Mouse (Mus musculus) limb, embryonic 11.5 days (tissue): ENCODE data around the gene Cdh5. TPM values are rescaled to one million over a fixed set of nuclear protein-coding genes. Genes with fewer than 3 reads are reported as not detected.
"Not testable (repeated sequence)": the region's sequence is repeated elsewhere in the genome, so short reads cannot be mapped to it uniquely, and the experiment has no call there.

Experiments
- ATAC-seq: fragments of 200-750 bp; cut with Nextera tagmentation; 2 replicates; pipeline ENCODE4 v1.8.0; 2017; ENCODE audit warnings: low read depth; ENCODE audit not compliant: insufficient number of reproducible peaks, low FRiP score, low TSS enrichment
- DNase-seq: peaks from one replicate; pipeline ENCODE4 v3.0.0-alpha.2; 2015; ENCODE audit warnings: low spot score
- H3K27ac ChIP-seq: fragments of 300-500 bp; sonication (generic); replicated peaks from 2 replicates; pipeline ENCODE4 v1.5.1; 2014; ENCODE audit warnings: low read depth, mild to moderate bottlenecking, low read length
- H3K27me3 ChIP-seq: fragments of 300-500 bp; sonication (generic); 2 replicates; pipeline ENCODE4 v1.6.1; 2014; ENCODE audit warnings: mild to moderate bottlenecking, low read length, mixed read lengths; ENCODE audit not compliant: control insufficient read depth, insufficient read depth
- H3K36me3 ChIP-seq: fragments of 300-500 bp; sonication (generic); 2 replicates; pipeline ENCODE4 v1.6.1; 2014; ENCODE audit warnings: mild to moderate bottlenecking, low read length, moderate library complexity, mixed read lengths; ENCODE audit not compliant: control insufficient read depth, insufficient read depth
- H3K4me1 ChIP-seq: fragments of 300-500 bp; sonication (generic); 2 replicates; pipeline ENCODE4 v1.6.1; 2014; ENCODE audit warnings: low read length, mixed read lengths; ENCODE audit not compliant: control insufficient read depth, insufficient read depth
- H3K4me2 ChIP-seq: fragments of 300-500 bp; sonication (generic); 2 replicates; pipeline ENCODE4 v1.6.1; 2014; ENCODE audit warnings: low read depth, mild to moderate bottlenecking, moderate library complexity; ENCODE audit not compliant: severe bottlenecking
- H3K4me3 ChIP-seq: fragments of 300-500 bp; sonication (generic); 2 replicates; pipeline ENCODE4 v1.5.1; 2014; ENCODE audit warnings: low read depth, low read length
- H3K9ac ChIP-seq: fragments of 300-500 bp; sonication (generic); 2 replicates; pipeline ENCODE4 v1.6.1; 2014; ENCODE audit warnings: mild to moderate bottlenecking, low read length
- H3K9me3 ChIP-seq: fragments of 300-500 bp; sonication (generic); 2 replicates; pipeline ENCODE4 v1.6.1; 2016; ENCODE audit warnings: low read length; ENCODE audit not compliant: control insufficient read depth
- WGBS: fragments of 180-500 bp; shearing (Covaris S2); extraction: QIAGEN DNeasy Blood & Tissue Kit; methylation state at CpG from one replicate; pipeline ENCODE4 v1.1.7; 2014; 5-methylcytosine and 5-hydroxymethylcytosine counted together
- polyA plus RNA-seq: library from polyadenylated mRNA; unstranded; fragments of >200 nt; fragmentation: Nextera tagmentation; extraction: Ambion mirVana; gene quantifications from 2 replicates; pipeline ENCODE4 v1.2.1, GENCODE M21; 2014

Cdh5 gene
- polyA plus RNA-seq, 1 experiment from 2014 or later = 22.4 TPM

GRCm38 (mm10) chr8:104068421-104069035 is 32.9 kb upstream of the Cdh5 start:
- Histone ChIP-seq H3K27me3 (no peaks in the 10 kb centered on the region), H3K27ac (no peak overlapping the region), H3K4me1 (no peaks in the 10 kb centered on the region), H3K9me3 (no peaks in the 10 kb centered on the region), H3K4me3 (no peak overlapping the region), H3K4me2 (no peak overlapping the region), H3K9ac (no peak overlapping the region), H3K36me3 (no peaks in the 10 kb centered on the region)
- 71% methylated on average over 15 of the region's 15 CpGs for WGBS
- ATAC-seq (no peak), DNase-seq (no peak)

GRCm38 (mm10) chr8:104070201-104070865 is 31.1 kb upstream of the Cdh5 start:
- H3K4me3 ChIP-seq, H3K27me3 ChIP-seq, ATAC-seq, H3K9me3 ChIP-seq, H3K27ac ChIP-seq, H3K9ac ChIP-seq, DNase-seq, H3K4me2 ChIP-seq, H3K4me1 ChIP-seq, H3K36me3 ChIP-seq: not testable (repeated sequence)
- 59% methylated on average over 9 of the region's 9 CpGs for WGBS

GRCm38 (mm10) chr8:104070949-104071348 is 30.5 kb upstream of the Cdh5 start:
- Histone ChIP-seq H3K27me3 (no peaks in the 10 kb centered on the region), H3K36me3 (no peaks in the 10 kb centered on the region), H3K9ac (no peak overlapping the region), H3K4me2 (no peak overlapping the region), H3K27ac (no peak overlapping the region), H3K4me3 (no peak overlapping the region), H3K4me1 (no peaks in the 10 kb centered on the region), H3K9me3 (no peaks in the 10 kb centered on the region)
- ATAC-seq = no peak
- no peak for DNase-seq
- 94% methylated on average over 10 of the region's 10 CpGs for WGBS

GRCm38 (mm10) chr8:104075079-104075478 is 26.3 kb upstream of the Cdh5 start:
- no peak for ATAC-seq
- Histone ChIP-seq H3K4me3 (no peak overlapping the region), H3K4me1 (no peaks in the 10 kb centered on the region), H3K9me3 (no peaks in the 10 kb centered on the region), H3K27ac (no peak overlapping the region), H3K4me2 (no peak overlapping the region), H3K9ac (no peak overlapping the region), H3K36me3 (no peaks in the 10 kb centered on the region), H3K27me3 (no peaks in the 10 kb centered on the region)
- 87% methylated on average over 6 of the region's 6 CpGs for WGBS
- DNase-seq = no peak

GRCm38 (mm10) chr8:104076541-104077412 is 24.6 kb upstream of the Cdh5 start:
- Histone ChIP-seq H3K27ac (no peak overlapping the region), H3K9me3 (no peaks in the 10 kb centered on the region), H3K27me3 (no peaks in the 10 kb centered on the region), H3K4me1 (no peaks in the 10 kb centered on the region), H3K36me3 (no peaks in the 10 kb centered on the region), H3K9ac (no peak overlapping the region), H3K4me2 (no peak overlapping the region), H3K4me3 (no peak overlapping the region)
- DNase-seq (no peak), ATAC-seq (no peak)
- 36% methylated on average over 8 of the region's 8 CpGs for WGBS

GRCm38 (mm10) chr8:104078091-104078490 is 23.3 kb upstream of the Cdh5 start:
- WGBS = 77% methylated on average over 7 of the region's 7 CpGs
- Histone ChIP-seq H3K4me2 (no peak overlapping the region), H3K27ac (no peak overlapping the region), H3K36me3 (no peaks in the 10 kb centered on the region), H3K9me3 (no peaks in the 10 kb centered on the region), H3K4me3 (no peak overlapping the region), H3K9ac (no peak overlapping the region), H3K27me3 (no peaks in the 10 kb centered on the region), H3K4me1 (no peaks in the 10 kb centered on the region)
- DNase-seq = no peak
- ATAC-seq = no peak

GRCm38 (mm10) chr8:104085281-104085680 is 16.1 kb upstream of the Cdh5 start:
- no peak for DNase-seq
- no peaks in the 10 kb centered on the region for H3K9me3 ChIP-seq
- H3K27me3 ChIP-seq = no peaks in the 10 kb centered on the region
- WGBS = 76% methylated on average over 10 of the region's 10 CpGs
- no peaks in the 10 kb centered on the region for H3K36me3 ChIP-seq
- H3K27ac ChIP-seq = no peak overlapping the region
- H3K4me2 ChIP-seq = no peak overlapping the region
- H3K4me3 ChIP-seq = no peak overlapping the region
- H3K9ac ChIP-seq = no peak overlapping the region
- H3K4me1 ChIP-seq = no peaks in the 10 kb centered on the region
- no peak for ATAC-seq

GRCm38 (mm10) chr8:104086615-104087014 is 14.8 kb upstream of the Cdh5 start:
- Histone ChIP-seq H3K4me3 (no peak overlapping the region), H3K4me2 (no peak overlapping the region), H3K9ac (no peak overlapping the region), H3K36me3 (no peaks in the 10 kb centered on the region), H3K4me1 (no peaks in the 10 kb centered on the region), H3K9me3 (no peaks in the 10 kb centered on the region), H3K27me3 (no peaks in the 10 kb centered on the region), H3K27ac (no peak overlapping the region)
- 83% methylated on average over 2 of the region's 2 CpGs for WGBS
- ATAC-seq (no peak), DNase-seq (no peak)
